10 mouse cellular contexts compared by ENCODE assay signal in genomic region chr1:151629591-151630250, GRCm38 (mm10). TPM values are rescaled to one million over a fixed set of nuclear protein-coding genes. Genes with fewer than 3 reads are reported as not detected.
DNase-seq lines count a peak whose midpoint lies in the region; ATAC-seq lines count a peak whose summit lies in the region.
"Had no signal": no experiment of that assay in that cellular context is flagged by ENCODE, and none has a peak within 500 bp of the region (broad histone marks: within the 10 kb centered on the region; RNA-seq: fewer than 3 reads in every experiment).

No protein-coding gene starts in this region.

- H3K27me3 ChIP-seq in hindbrain, embryonic 14.5 days (ENCODE audit: control insufficient read depth, insufficient read depth, low read length), result no peaks in the 10 kb centered on the region
- H3K27me3 ChIP-seq: limb, embryonic 12.5 days had no signal

- peaks cover 24% of the 10 kb centered on the region for H3K4me1 ChIP-seq in hindbrain, embryonic 14.5 days (replicated peaks; ENCODE audit: control insufficient read depth, insufficient read depth, low read length)

- no peak overlapping the region for H3K4me2 ChIP-seq in hindbrain, embryonic 14.5 days (replicated peaks)
- H3K4me2 ChIP-seq: limb, embryonic 12.5 days had no signal

- ATAC-seq in hindbrain, embryonic 14.5 days (ENCODE audit: low FRiP score), result peak; percentile 49; the same call in 1 of the 2 replicates

- intact Hi-C loops in heart, postnatal 14 days (cut with DNase I), result loop anchor here (5.0 kb wide), 1 partner anchor 78 kb away; no protein-coding TSS in a partner anchor

- peak overlapping the region; percentile 49 for H3K27ac ChIP-seq in hindbrain, embryonic 14.5 days
- H3K27ac ChIP-seq: limb, embryonic 12.5 days had no signal

- WGBS in hindbrain, embryonic 14.5 days, result 45% methylated on average over 7 of the region's 7 CpGs

- no peak overlapping the region for H3K9ac ChIP-seq in hindbrain, embryonic 14.5 days
- H3K9ac ChIP-seq: limb, embryonic 12.5 days had no signal

- no peaks in the 10 kb centered on the region for H3K36me3 ChIP-seq in hindbrain, embryonic 14.5 days (replicated peaks; ENCODE audit: control insufficient read depth, insufficient read depth)
- H3K36me3 ChIP-seq: G1E; limb, embryonic 12.5 days had no signal

- peak; percentile 25 to 26 for DNase-seq in heart, postnatal 14 days
- DNase-seq in heart, adult 8-10 months (ENCODE audit: low spot score), result no peak
- DNase-seq in urinary bladder, postnatal 14 days (ENCODE audit: low spot score), result peak; percentile 24
- no peak for DNase-seq in urinary bladder, postnatal 10 days (ENCODE audit: low spot score)
- no peak for DNase-seq in hindbrain, embryonic 14.5 days (ENCODE audit: low spot score)
- peak; percentile 34 for DNase-seq in yolk sac, embryonic 10.5 days (ENCODE audit: low spot score)
- no peak for DNase-seq in layer of hippocampus, adult 18-20 months (ENCODE audit: low spot score in 2 of 2)
- no peak for DNase-seq in cerebellum, postnatal 10 days

- no peaks in the 10 kb centered on the region for H3K9me3 ChIP-seq in hindbrain, embryonic 14.5 days (ENCODE audit: control insufficient read depth, low read length)
- H3K9me3 ChIP-seq: limb, embryonic 12.5 days had no signal

- H3K4me3 ChIP-seq in hindbrain, embryonic 14.5 days (replicated peaks; ENCODE audit: low read length), result no peak overlapping the region
- H3K4me3 ChIP-seq: limb, embryonic 12.5 days had no signal

RNA-seq across cellular contexts. Expression of gene Fam129a, which starts 58.7 kb away (rescaled TPM):
- 10 to 100 TPM; 25.1 to 28.4 TPM for total RNA-seq in heart, postnatal 14 days (2021)
- total RNA-seq in heart, adult 8-10 months (2022), result 10 to 100 TPM in 3 of 4 experiments, 1 to 10 TPM in 1; 8.8 to 16.2 (median 12.4) TPM
- 0.90 and 0.99 TPM in 2 replicates for polyA plus RNA-seq in hindbrain, embryonic 14.5 days (2014; fragmentation: Nextera tagmentation; extraction: Ambion mirVana)
- 1 to 10 TPM; 1.8 to 2.0 TPM for total RNA-seq in layer of hippocampus, adult 18-20 months (2021)
- polyA plus RNA-seq: G1E had no signal

Comparison
In these comparisons a context has a peak if more than half of its experiments do, and no peak if none do; other contexts are left out.
1. DNase-seq: peak in heart, postnatal 14 days (2 of 2), urinary bladder, postnatal 14 days (single experiment) and yolk sac, embryonic 10.5 days (single experiment); none in heart, adult 8-10 months (single experiment), urinary bladder, postnatal 10 days (single experiment), hindbrain, embryonic 14.5 days (single experiment), layer of hippocampus, adult 18-20 months (0 of 2) and cerebellum, postnatal 10 days (0 of 2).